Mouse (Mus musculus) megakaryocyte, embryonic 14.5 days (primary cell): ENCODE measurements around the gene Zdhhc17.

Experiments
- FLI1 ChIP-seq: IDR thresholded peaks from 2 replicates; pipeline ENCODE4 v1.6.1; 2012; ENCODE audit warnings: low read length, inconsistent platforms, mixed read lengths
- GATA1 ChIP-seq: IDR thresholded peaks from 3 replicates; pipeline ENCODE4 v1.6.1; 2012; ENCODE audit warnings: mixed read lengths, low read length, inconsistent platforms, borderline replicate concordance

- TF ChIP-seq GATA1: no peak
- TF ChIP-seq FLI1: no peak
Measured at GRCm38 (mm10) chr10:110952937-110953451, 56.9 kb downstream of the Zdhhc17 start.
